Mouse (Mus musculus): ENCODE results near the gene Ermard.
"Not testable (repeated sequence)": the region's sequence is repeated elsewhere in the genome, so short reads cannot be mapped to it uniquely, and the experiment has no call there.

DNA sequence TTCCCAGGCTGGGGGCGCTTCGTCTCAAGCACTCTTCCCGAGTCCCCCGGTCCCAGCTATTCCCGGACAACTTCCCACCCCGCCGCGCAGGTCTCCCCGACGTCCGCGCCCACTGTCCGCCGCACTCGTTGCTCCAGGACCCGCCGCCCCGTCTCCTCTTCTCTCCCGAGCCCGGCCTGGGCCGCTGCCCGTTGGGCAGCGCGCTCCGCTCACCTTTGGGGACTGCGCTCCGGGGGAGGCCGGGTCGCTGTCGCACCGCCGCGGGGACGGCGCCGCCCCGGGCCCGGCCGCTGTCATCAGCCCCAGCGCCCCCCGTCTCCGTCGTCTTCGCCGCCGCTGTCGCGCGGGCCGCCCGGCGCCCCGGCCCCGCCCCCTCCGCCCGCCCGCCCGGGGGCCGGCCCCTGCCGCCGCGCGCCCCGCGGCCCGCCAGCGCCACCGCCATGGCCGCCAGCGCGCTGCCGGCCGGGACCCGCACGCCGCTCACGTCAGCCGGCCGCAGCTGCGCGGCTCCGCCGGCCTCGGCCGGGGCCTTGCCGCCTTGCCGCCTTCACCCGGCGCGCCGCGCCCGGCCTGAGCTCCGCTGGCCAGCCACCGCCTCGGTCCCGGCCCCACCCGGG is 48.4 kb upstream of the Ermard start:
- not testable (repeated sequence) for TF ChIP-seq CTCF (IDR thresholded peaks at IDR 0.05; ENCODE audit: low read depth, low read length); POLR2A (IDR thresholded peaks at IDR 0.05; ENCODE audit: borderline replicate concordance, low read depth, low read length)

Data from bone marrow macrophage, adult 2 months (primary cell).